19 mouse cellular contexts compared by ENCODE assay signal in the genomic region with DNA sequence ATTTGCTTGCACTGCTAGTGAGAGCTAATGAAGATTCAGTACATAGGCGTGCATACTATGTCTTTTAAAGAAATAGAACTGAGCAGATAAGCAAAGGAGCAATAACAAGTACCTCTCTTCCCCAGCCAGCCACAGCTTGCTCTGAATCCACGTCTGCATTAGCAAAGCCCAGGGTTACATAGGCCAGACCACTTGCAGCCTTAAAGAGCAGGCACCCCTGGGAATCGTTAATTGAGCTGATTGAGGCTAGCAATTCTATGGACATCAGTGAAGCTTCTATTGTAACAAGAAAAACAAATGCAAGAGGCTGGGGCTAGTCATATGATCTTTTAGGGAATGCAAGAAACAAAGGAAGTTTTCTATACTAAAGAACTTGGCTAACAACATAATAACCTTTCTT.
DNase-seq lines count a peak whose midpoint lies in the region; ATAC-seq lines count a peak whose summit lies in the region.
"Had no signal": no experiment of that assay in that cellular context is flagged by ENCODE, and none has a peak within 500 bp of the region (broad histone marks: within the 10 kb centered on the region; RNA-seq: fewer than 3 reads in every experiment).

No protein-coding gene starts in this region.

- H3K4me1 ChIP-seq in hindbrain, embryonic 11.5 days (replicated peaks; ENCODE audit: control insufficient read depth, insufficient read depth, low read length) = no peaks in the 10 kb centered on the region
- peaks cover 10% of the 10 kb centered on the region for H3K4me1 ChIP-seq in hindbrain, embryonic 10.5 days (replicated peaks)
- 0 out of 2 replicates have a peak, but pooled peaks cover 6% of the 10 kb centered on the region for H3K4me1 ChIP-seq in midbrain, embryonic 13.5 days (replicated peaks)
- 0 out of 2 replicates have a peak, but pooled peaks cover under 1% of the 10 kb centered on the region for H3K4me1 ChIP-seq in midbrain, embryonic 14.5 days (ENCODE audit: control insufficient read depth, insufficient read depth, low read length)
- H3K4me1 ChIP-seq in embryonic facial prominence, embryonic 14.5 days (ENCODE audit: control insufficient read depth, insufficient read depth, low read length) = no peaks in the 10 kb centered on the region
- H3K4me1 ChIP-seq: embryonic facial prominence, embryonic 12.5 days; heart, embryonic 12.5 days; intestine, embryonic 15.5 days had no signal

- H3K9me3 ChIP-seq in hindbrain, embryonic 11.5 days (ENCODE audit: control insufficient read depth, low read length) = no peaks in the 10 kb centered on the region
- no peaks in the 10 kb centered on the region for H3K9me3 ChIP-seq in hindbrain, embryonic 10.5 days
- no peaks in the 10 kb centered on the region for H3K9me3 ChIP-seq in midbrain, embryonic 13.5 days
- H3K9me3 ChIP-seq in midbrain, embryonic 14.5 days (ENCODE audit: control insufficient read depth, low read length) = no peaks in the 10 kb centered on the region
- H3K9me3 ChIP-seq in embryonic facial prominence, embryonic 14.5 days (ENCODE audit: control insufficient read depth, low read length) = no peaks in the 10 kb centered on the region
- H3K9me3 ChIP-seq: embryonic facial prominence, embryonic 12.5 days; forebrain, embryonic 13.5 days; heart, embryonic 12.5 days; hindbrain, embryonic 13.5 days; intestine, embryonic 15.5 days had no signal

- peak; percentile 18 for DNase-seq in hindbrain, embryonic 11.5 days (ENCODE audit: low spot score)
- no peak for DNase-seq in hindbrain, embryonic 10.5 days (ENCODE audit: low spot score)
- no peak for DNase-seq in midbrain, embryonic 14.5 days
- DNase-seq in embryo, embryonic 10.5 days (ENCODE audit: low spot score) = peak; percentile 39
- DNase-seq in embryonic facial prominence, embryonic 14.5 days (ENCODE audit: low spot score) = peak; percentile 48
- no peak for DNase-seq in testis, postnatal 10 days (ENCODE audit: low spot score)
- DNase-seq in thymus, postnatal 4 days = no peak
- DNase-seq: adrenal gland, adult 2 months; adrenal gland, postnatal 25 days; cerebellum, adult 2 months; gastrocnemius, adult 2 months; gastrocnemius, postnatal 25 days had no signal

- H3K9ac ChIP-seq in hindbrain, embryonic 11.5 days (ENCODE audit: low read depth, low read length) = no peak overlapping the region
- no peak overlapping the region for H3K9ac ChIP-seq in midbrain, embryonic 13.5 days (replicated peaks)
- no peak overlapping the region for H3K9ac ChIP-seq in midbrain, embryonic 14.5 days (replicated peaks; ENCODE audit: low read length)
- H3K9ac ChIP-seq in embryonic facial prominence, embryonic 14.5 days (ENCODE audit: low read depth, low read length) = no peak overlapping the region
- H3K9ac ChIP-seq: embryonic facial prominence, embryonic 12.5 days; forebrain, embryonic 13.5 days; heart, embryonic 12.5 days; hindbrain, embryonic 13.5 days; intestine, embryonic 15.5 days had no signal

- ATAC-seq in hindbrain, embryonic 11.5 days (ENCODE audit: low FRiP score) = no peak
- ATAC-seq in midbrain, embryonic 13.5 days = no peak
- ATAC-seq in midbrain, embryonic 14.5 days (ENCODE audit: low FRiP score, low TSS enrichment) = no peak
- ATAC-seq in embryonic facial prominence, embryonic 14.5 days (ENCODE audit: low read depth) = no peak
- ATAC-seq: intestine, embryonic 15.5 days had no signal

- H3K4me3 ChIP-seq in hindbrain, embryonic 11.5 days (ENCODE audit: low read depth, low read length) = no peak overlapping the region
- no peak overlapping the region for H3K4me3 ChIP-seq in hindbrain, embryonic 10.5 days
- H3K4me3 ChIP-seq in midbrain, embryonic 13.5 days (replicated peaks) = no peak overlapping the region
- no peak overlapping the region for H3K4me3 ChIP-seq in midbrain, embryonic 14.5 days (replicated peaks; ENCODE audit: low read depth, low read length)
- H3K4me3 ChIP-seq in embryonic facial prominence, embryonic 14.5 days (ENCODE audit: low read depth, low read length) = no peak overlapping the region
- H3K4me3 ChIP-seq: embryonic facial prominence, embryonic 12.5 days; forebrain, embryonic 13.5 days; gastrocnemius, adult 2 months; heart, embryonic 12.5 days; hindbrain, embryonic 13.5 days; intestine, embryonic 15.5 days had no signal

- H3K4me2 ChIP-seq in hindbrain, embryonic 11.5 days (replicated peaks; ENCODE audit: low read depth, low read length) = no peak overlapping the region
- no peak overlapping the region for H3K4me2 ChIP-seq in midbrain, embryonic 13.5 days (replicated peaks)
- H3K4me2 ChIP-seq in midbrain, embryonic 14.5 days (ENCODE audit: low read length) = no peak overlapping the region
- H3K4me2 ChIP-seq in embryonic facial prominence, embryonic 14.5 days (ENCODE audit: low read depth, low read length) = no peak overlapping the region
- H3K4me2 ChIP-seq: embryonic facial prominence, embryonic 12.5 days; forebrain, embryonic 13.5 days; heart, embryonic 12.5 days; hindbrain, embryonic 13.5 days; intestine, embryonic 15.5 days had no signal

- 35% methylated on average over 3 of the region's 3 CpGs for WGBS in hindbrain, embryonic 11.5 days
- WGBS in hindbrain, embryonic 10.5 days = 33% methylated on average over 3 of the region's 3 CpGs
- 35% methylated on average over 3 of the region's 3 CpGs for WGBS in midbrain, embryonic 13.5 days
- WGBS in midbrain, embryonic 14.5 days = 43% methylated on average over 3 of the region's 3 CpGs
- WGBS in embryonic facial prominence, embryonic 14.5 days = 30% methylated on average over 3 of the region's 3 CpGs

- H3K36me3 ChIP-seq in hindbrain, embryonic 11.5 days (ENCODE audit: control insufficient read depth, insufficient read depth, low read length) = no peaks in the 10 kb centered on the region
- H3K36me3 ChIP-seq in hindbrain, embryonic 10.5 days = no peaks in the 10 kb centered on the region
- H3K36me3 ChIP-seq in midbrain, embryonic 13.5 days = no peaks in the 10 kb centered on the region
- no peaks in the 10 kb centered on the region for H3K36me3 ChIP-seq in midbrain, embryonic 14.5 days (ENCODE audit: control insufficient read depth, insufficient read depth, low read length)
- H3K36me3 ChIP-seq in embryonic facial prominence, embryonic 14.5 days (ENCODE audit: control insufficient read depth, insufficient read depth, low read length) = no peaks in the 10 kb centered on the region
- H3K36me3 ChIP-seq: embryonic facial prominence, embryonic 12.5 days; heart, embryonic 12.5 days; hindbrain, embryonic 13.5 days; intestine, embryonic 15.5 days had no signal

- H3K27me3 ChIP-seq in hindbrain, embryonic 11.5 days (ENCODE audit: control insufficient read depth, insufficient read depth, low read length) = no peaks in the 10 kb centered on the region
- H3K27me3 ChIP-seq in hindbrain, embryonic 10.5 days (ENCODE audit: insufficient read depth, poor library complexity, severe bottlenecking) = no peaks in the 10 kb centered on the region
- H3K27me3 ChIP-seq in midbrain, embryonic 13.5 days = no peaks in the 10 kb centered on the region
- H3K27me3 ChIP-seq in midbrain, embryonic 14.5 days (ENCODE audit: control insufficient read depth, insufficient read depth, low read length) = no peaks in the 10 kb centered on the region
- no peaks in the 10 kb centered on the region for H3K27me3 ChIP-seq in embryonic facial prominence, embryonic 14.5 days (replicated peaks; ENCODE audit: control insufficient read depth, insufficient read depth, low read length)
- H3K27me3 ChIP-seq: CH12.LX; embryonic facial prominence, embryonic 12.5 days; forebrain, embryonic 13.5 days; hindbrain, embryonic 13.5 days; intestine, embryonic 15.5 days had no signal

- H3K27ac ChIP-seq in hindbrain, embryonic 11.5 days (ENCODE audit: low read depth, low read length) = no peak overlapping the region
- no peak overlapping the region for H3K27ac ChIP-seq in hindbrain, embryonic 10.5 days
- peak overlapping the region; percentile 30; the same call in 1 of the 2 replicates for H3K27ac ChIP-seq in midbrain, embryonic 13.5 days
- no peak overlapping the region for H3K27ac ChIP-seq in midbrain, embryonic 14.5 days (replicated peaks; ENCODE audit: low read depth, low read length)
- H3K27ac ChIP-seq in embryonic facial prominence, embryonic 14.5 days (replicated peaks; ENCODE audit: low read depth, low read length) = no peak overlapping the region
- H3K27ac ChIP-seq: embryonic facial prominence, embryonic 12.5 days; forebrain, embryonic 13.5 days; gastrocnemius, adult 2 months; hindbrain, embryonic 13.5 days; intestine, embryonic 15.5 days had no signal

Comparison
In these comparisons a context has a peak if more than half of its experiments do, and no peak if none do; other contexts are left out.
1. DNase-seq: peak in hindbrain, embryonic 11.5 days (single experiment), embryo, embryonic 10.5 days (single experiment) and embryonic facial prominence, embryonic 14.5 days (single experiment); none in hindbrain, embryonic 10.5 days (single experiment), midbrain, embryonic 14.5 days (single experiment), testis, postnatal 10 days (single experiment) and thymus, postnatal 4 days (single experiment).